Mouse (Mus musculus) ovary, postnatal 14 days (tissue): ENCODE measurements around the gene Slx1b.
"Not testable (repeated sequence)": the region's sequence is repeated elsewhere in the genome, so short reads cannot be mapped to it uniquely, and the experiment has no call there.

Experiments used
- DNase-seq: peaks from one replicate; pipeline ENCODE4 v3.0.0; 2022; ENCODE audit warnings: low spot score

The Slx1b gene

GRCm38 (mm10) chr7:126695631-126696207 is at the start of gene Slx1b:
Gene Slx1b (minus strand): TSS chr7:126695784.
- peak; percentile 90 for DNase-seq

- DNase-seq: no peak
Measured at GRCm38 (mm10) chr7:126741964-126742482, 46.4 kb upstream of the Slx1b start.

GRCm38 (mm10) chr7:126741452-126741851 is 45.9 kb upstream of the Slx1b start:
- DNase-seq: no peak

- no peak for DNase-seq
Measured at GRCm38 (mm10) chr7:126740977-126741376, 45.4 kb upstream of the Slx1b start.

- DNase-seq: no peak
Measured at GRCm38 (mm10) chr7:126740132-126740735, 44.6 kb upstream of the Slx1b start.

- no peak for DNase-seq
Measured at GRCm38 (mm10) chr7:126739551-126739950, 44.0 kb upstream of the Slx1b start.

- DNase-seq: no peak
Measured at GRCm38 (mm10) chr7:126736122-126736521, 40.5 kb upstream of the Slx1b start.

- DNase-seq: not testable (repeated sequence)
Measured at GRCm38 (mm10) chr7:126730256-126730789, 34.7 kb upstream of the Slx1b start.

- DNase-seq: no peak
Measured at GRCm38 (mm10) chr7:126725667-126726066, 30.1 kb upstream of the Slx1b start.

- no peak for DNase-seq
Measured at GRCm38 (mm10) chr7:126725077-126725476, 29.5 kb upstream of the Slx1b start.

GRCm38 (mm10) chr7:126721635-126722034 is 26.1 kb upstream of the Slx1b start:
- DNase-seq: no peak

GRCm38 (mm10) chr7:126718787-126719337 is 23.3 kb upstream of the Slx1b start:
- no peak for DNase-seq

GRCm38 (mm10) chr7:126717566-126717965 is 22.0 kb upstream of the Slx1b start:
- DNase-seq: no peak

GRCm38 (mm10) chr7:126715679-126716078 is 20.1 kb upstream of the Slx1b start:
- DNase-seq: no peak

GRCm38 (mm10) chr7:126711910-126712309 is 16.3 kb upstream of the Slx1b start:
- no peak for DNase-seq

GRCm38 (mm10) chr7:126710266-126710665 is 14.7 kb upstream of the Slx1b start:
- DNase-seq: no peak

GRCm38 (mm10) chr7:126708175-126708952 is 12.8 kb upstream of the Slx1b start:
- DNase-seq: no peak

- no peak for DNase-seq
Measured at GRCm38 (mm10) chr7:126707442-126708174, 12.0 kb upstream of the Slx1b start, which contains the start of gene Coro1a. Gene Coro1a (minus strand): TSS chr7:126707787.

GRCm38 (mm10) chr7:126704121-126704980 is 8.8 kb upstream of the Slx1b start:
- DNase-seq: peak; percentile 44

- DNase-seq: no peak
Measured at GRCm38 (mm10) chr7:126703757-126704077, 8.1 kb upstream of the Slx1b start.
